Mouse (Mus musculus) midbrain, embryonic 11.5 days (tissue): ENCODE measurements around the gene Trex1. TPM values are rescaled to one million over a fixed set of nuclear protein-coding genes. Genes with fewer than 3 reads are reported as not detected.

Source experiments
- ATAC-seq: fragments of 200-750 bp; cut with Nextera tagmentation; 2 replicates; pipeline ENCODE4 v1.8.0; 2017; ENCODE audit warnings: moderate TSS enrichment, moderate library complexity; ENCODE audit not compliant: low FRiP score
- DNase-seq: peaks from one replicate; pipeline ENCODE4 v3.0.0; 2015; ENCODE audit warnings: low spot score; ENCODE audit errors: missing footprints
- H3K27ac ChIP-seq: fragments of 300-500 bp; sonication (generic); 2 replicates; pipeline ENCODE4 v1.5.1; 2014; ENCODE audit warnings: low read depth, low read length
- H3K27me3 ChIP-seq: fragments of 300-500 bp; sonication (generic); 2 replicates; pipeline ENCODE4 v1.6.1; 2014; ENCODE audit warnings: mild to moderate bottlenecking, low read length, moderate library complexity, mixed read lengths; ENCODE audit not compliant: control insufficient read depth, insufficient read depth
- H3K36me3 ChIP-seq: fragments of 300-500 bp; sonication (generic); 2 replicates; pipeline ENCODE4 v1.6.1; 2014; ENCODE audit warnings: mild to moderate bottlenecking, low read length, moderate library complexity, mixed read lengths; ENCODE audit not compliant: control insufficient read depth, insufficient read depth
- H3K4me1 ChIP-seq: fragments of 300-500 bp; sonication (generic); 2 replicates; pipeline ENCODE4 v1.6.1; 2014; ENCODE audit warnings: low read length; ENCODE audit not compliant: control insufficient read depth, insufficient read depth
- H3K4me2 ChIP-seq: fragments of 300-500 bp; sonication (generic); 2 replicates; pipeline ENCODE4 v1.6.1; 2014; ENCODE audit warnings: mild to moderate bottlenecking, moderate library complexity
- H3K4me3 ChIP-seq: fragments of 300-500 bp; sonication (generic); 2 replicates; pipeline ENCODE4 v1.5.1; 2014; ENCODE audit warnings: low read depth, low read length
- H3K9ac ChIP-seq: fragments of 300-500 bp; sonication (generic); 2 replicates; pipeline ENCODE4 v1.6.1; 2014; ENCODE audit warnings: low read length
- H3K9me3 ChIP-seq: fragments of 300-500 bp; sonication (generic); 2 replicates; pipeline ENCODE4 v1.6.1; 2016; ENCODE audit warnings: low read length; ENCODE audit not compliant: control insufficient read depth
- WGBS: fragments of 180-500 bp; shearing (Covaris S2); extraction: QIAGEN DNeasy Blood & Tissue Kit; methylation state at CpG from one replicate; pipeline ENCODE4 v1.1.7; 2014; 5-methylcytosine and 5-hydroxymethylcytosine counted together
- polyA plus RNA-seq: library from polyadenylated mRNA; unstranded; fragments of >200 nt; fragmentation: Nextera tagmentation; extraction: Ambion mirVana; gene quantifications from 2 replicates; pipeline ENCODE4 v1.2.1, GENCODE M21; 2014

Trex1 gene
- polyA plus RNA-seq, 1 experiment from 2014 or later, result 7.3 TPM

DNA sequence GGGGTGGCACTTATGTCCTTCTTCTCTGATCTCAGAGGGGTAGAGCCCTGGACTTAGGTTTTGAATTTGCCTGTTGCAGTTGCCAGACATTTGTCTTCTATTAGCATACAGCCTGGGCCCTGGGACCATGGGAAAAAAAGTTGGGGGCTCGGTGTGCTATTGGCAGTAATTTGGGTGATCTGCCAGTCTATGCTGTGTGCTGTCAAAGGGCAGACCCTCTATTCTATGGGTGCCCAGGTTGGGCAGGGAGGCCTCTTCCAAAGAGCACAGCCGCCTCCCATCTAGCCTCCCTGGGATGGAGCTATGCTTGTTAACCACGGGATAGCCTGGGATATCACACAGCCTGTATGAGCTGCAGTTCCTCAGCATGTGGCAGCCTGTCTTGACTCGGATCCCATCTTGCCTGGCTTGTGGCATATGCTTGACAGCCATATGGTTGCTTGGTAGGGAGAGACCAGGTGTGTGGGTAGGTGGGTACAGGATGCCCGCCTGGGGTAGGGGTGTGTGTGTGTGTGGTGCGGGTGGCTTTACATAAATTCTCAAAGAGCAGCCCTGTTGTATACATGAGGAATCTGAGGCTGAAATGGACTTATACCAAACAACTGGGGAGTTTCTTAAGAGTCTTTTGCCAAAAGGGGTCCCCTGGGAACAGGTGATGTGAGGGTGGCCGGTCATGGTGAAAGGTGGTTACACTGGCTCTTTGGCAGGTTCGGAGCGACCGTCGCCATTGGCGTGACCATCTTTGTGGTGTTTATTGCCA, 4.1 kb downstream of the Trex1 start:
- no peak overlapping the region for H3K4me3 ChIP-seq
- H3K4me1 ChIP-seq, result peaks cover 9% of the 10 kb centered on the region; the same call in 1 of the 2 replicates
- H3K9me3 ChIP-seq, result no peaks in the 10 kb centered on the region
- H3K27ac ChIP-seq, result no peak overlapping the region
- peaks cover 4% of the 10 kb centered on the region; the same call in 1 of the 2 replicates for H3K36me3 ChIP-seq
- DNase-seq (no peak), ATAC-seq (no peak)
- WGBS, result 90% methylated on average over 12 of the region's 12 CpGs
- no peaks in the 10 kb centered on the region for H3K27me3 ChIP-seq
- peak overlapping the region; percentile 19; the same call in 1 of the 2 replicates for H3K4me2 ChIP-seq
- no peak overlapping the region for H3K9ac ChIP-seq

DNA sequence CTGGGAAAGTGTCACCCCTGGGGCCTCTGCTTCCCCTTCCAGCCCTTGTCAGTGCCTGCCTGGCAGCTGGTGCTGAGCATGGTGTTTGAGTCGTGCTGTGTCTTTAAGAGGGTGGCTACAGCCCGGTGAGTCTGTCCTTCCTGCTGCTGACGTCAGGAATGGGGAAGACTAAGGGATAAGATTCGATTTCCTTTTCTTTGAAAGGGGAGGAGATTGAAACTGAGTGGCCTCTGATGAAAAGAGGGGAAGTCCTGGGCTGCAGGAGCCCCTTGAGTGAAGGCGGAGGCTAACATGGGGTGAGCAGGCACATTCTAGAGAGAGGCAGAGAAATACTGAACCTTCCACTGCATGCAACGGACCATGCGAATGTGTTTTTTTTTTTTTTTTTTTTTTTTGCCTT, 4.8 kb downstream of the Trex1 start:
- Histone ChIP-seq H3K4me2 (peak overlapping the region; percentile 19; the same call in 1 of the 2 replicates), H3K27ac (no peak overlapping the region), H3K9me3 (no peaks in the 10 kb centered on the region), H3K27me3 (no peaks in the 10 kb centered on the region), H3K4me1 (peaks cover 9% of the 10 kb centered on the region; the same call in 1 of the 2 replicates), H3K36me3 (peaks cover 2% of the 10 kb centered on the region; the same call in 1 of the 2 replicates), H3K4me3 (no peak overlapping the region), H3K9ac (no peak overlapping the region; the same call in 1 of the 2 replicates)
- DNase-seq, result no peak
- under 1% methylated on average over 7 of the region's 7 CpGs for WGBS
- peak; percentile 70 for ATAC-seq

DNA sequence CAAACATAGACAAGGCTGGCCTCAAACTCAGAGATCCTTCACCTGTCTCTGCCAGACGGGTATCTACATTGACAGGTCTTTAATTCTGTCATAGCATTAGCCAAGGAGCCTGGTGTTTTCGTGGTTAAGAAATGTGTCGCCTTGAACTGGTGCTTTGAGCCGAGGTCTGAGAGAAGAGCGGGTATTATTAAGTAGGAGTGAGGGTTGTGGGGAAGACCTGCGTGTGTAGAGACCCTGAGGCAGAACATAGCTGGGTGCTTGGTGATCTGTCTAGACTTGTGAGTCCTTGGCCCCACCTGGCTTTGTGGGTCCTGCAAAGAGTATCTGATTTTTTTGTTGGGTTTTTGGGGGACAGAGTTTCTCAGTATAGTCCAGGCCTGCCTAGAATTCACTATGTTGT, 5.7 kb downstream of the Trex1 start:
- WGBS, result 80% methylated on average over 6 of the region's 6 CpGs

DNA sequence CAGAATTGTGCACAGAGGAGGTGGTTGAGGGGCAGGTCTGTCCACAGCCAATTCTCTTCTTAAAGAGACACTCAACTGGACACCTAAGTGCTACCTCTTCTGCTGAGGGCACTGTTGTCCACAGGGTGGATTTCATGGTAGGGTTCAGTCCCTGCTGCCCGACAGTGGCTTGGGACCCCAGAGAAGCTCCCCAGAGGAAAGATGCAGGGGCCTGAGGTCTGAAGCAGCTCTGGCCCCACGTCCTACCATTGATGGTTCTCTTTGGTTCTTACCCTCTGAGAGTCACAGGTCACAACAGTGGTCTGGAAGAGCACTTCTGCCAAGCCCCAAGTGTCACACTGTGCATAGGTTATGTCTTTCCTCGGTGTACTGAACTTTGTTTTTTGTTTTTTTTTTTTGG, 6.2 kb downstream of the Trex1 start:
- no peaks in the 10 kb centered on the region for H3K9me3 ChIP-seq
- no peak overlapping the region for H3K9ac ChIP-seq
- DNase-seq (peak; percentile 49), ATAC-seq (no peak)
- H3K36me3 ChIP-seq, result peaks cover 2% of the 10 kb centered on the region; the same call in 1 of the 2 replicates
- H3K27me3 ChIP-seq, result no peaks in the 10 kb centered on the region
- H3K4me3 ChIP-seq, result no peak overlapping the region
- 0 out of 2 replicates have a peak, but pooled peaks cover 3% of the 10 kb centered on the region for H3K4me1 ChIP-seq
- WGBS, result 80% methylated on average over 3 of the region's 3 CpGs
- H3K27ac ChIP-seq, result no peak overlapping the region
- no peak overlapping the region for H3K4me2 ChIP-seq

More for the DNA sequence above, 5.7 kb downstream of the Trex1 start:
- no peaks in the 10 kb centered on the region for H3K27me3 ChIP-seq
- H3K9ac ChIP-seq, result no peak overlapping the region
- H3K36me3 ChIP-seq, result peaks cover 2% of the 10 kb centered on the region; the same call in 1 of the 2 replicates
- H3K27ac ChIP-seq, result no peak overlapping the region
- DNase-seq (no peak), ATAC-seq (no peak)
- H3K4me2 ChIP-seq, result no peak overlapping the region
- H3K9me3 ChIP-seq, result no peaks in the 10 kb centered on the region
- 0 out of 2 replicates have a peak, but pooled peaks cover 3% of the 10 kb centered on the region for H3K4me1 ChIP-seq
- H3K4me3 ChIP-seq, result no peak overlapping the region

DNA sequence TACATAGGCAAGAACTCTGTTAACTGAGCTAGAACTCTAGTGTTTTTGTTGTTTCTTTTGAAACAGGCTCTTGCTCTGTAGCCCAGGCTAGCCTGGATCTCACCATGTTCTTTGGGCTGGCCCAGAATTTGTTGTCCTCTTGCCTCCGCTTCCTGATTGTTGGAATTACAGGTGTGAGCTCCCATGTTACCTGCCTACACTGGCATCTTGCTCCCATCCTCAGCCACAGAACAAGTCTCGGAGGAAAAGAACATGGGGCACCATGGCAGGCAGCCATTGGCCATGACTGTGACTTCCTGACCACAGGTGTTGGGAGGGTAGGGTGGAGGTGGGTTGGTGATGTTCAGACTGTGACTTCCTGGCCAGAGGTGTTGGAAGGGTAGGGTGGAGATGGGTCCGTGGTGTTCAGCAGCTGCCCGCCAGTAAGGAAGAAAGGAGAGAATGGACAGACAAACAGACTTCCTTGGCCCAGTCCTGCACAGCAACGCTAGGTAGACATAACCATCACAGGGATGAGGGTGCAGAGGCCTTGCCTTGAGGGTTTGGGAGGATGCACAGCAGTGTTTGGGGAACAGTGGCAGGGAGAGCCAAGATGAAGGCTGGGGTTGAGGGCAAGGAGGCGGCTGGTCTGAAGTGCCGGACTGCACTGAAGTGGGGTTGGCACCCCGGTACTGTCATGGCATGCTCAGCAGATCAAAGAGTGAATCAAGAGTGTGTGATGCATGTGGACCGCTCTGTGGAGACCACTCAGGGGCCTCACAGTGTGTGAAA, 6.9 kb downstream of the Trex1 start:
- no peaks in the 10 kb centered on the region for H3K9me3 ChIP-seq
- 0 out of 2 replicates have a peak, but pooled peaks cover 3% of the 10 kb centered on the region for H3K4me1 ChIP-seq
- no peak overlapping the region for H3K9ac ChIP-seq
- H3K27ac ChIP-seq, result no peak overlapping the region
- DNase-seq (no peak), ATAC-seq (no peak)
- no peaks in the 10 kb centered on the region for H3K27me3 ChIP-seq
- peaks cover 2% of the 10 kb centered on the region; the same call in 1 of the 2 replicates for H3K36me3 ChIP-seq
- 90% methylated on average over 9 of the region's 9 CpGs for WGBS
- no peak overlapping the region for H3K4me2 ChIP-seq
- H3K4me3 ChIP-seq, result no peak overlapping the region

DNA sequence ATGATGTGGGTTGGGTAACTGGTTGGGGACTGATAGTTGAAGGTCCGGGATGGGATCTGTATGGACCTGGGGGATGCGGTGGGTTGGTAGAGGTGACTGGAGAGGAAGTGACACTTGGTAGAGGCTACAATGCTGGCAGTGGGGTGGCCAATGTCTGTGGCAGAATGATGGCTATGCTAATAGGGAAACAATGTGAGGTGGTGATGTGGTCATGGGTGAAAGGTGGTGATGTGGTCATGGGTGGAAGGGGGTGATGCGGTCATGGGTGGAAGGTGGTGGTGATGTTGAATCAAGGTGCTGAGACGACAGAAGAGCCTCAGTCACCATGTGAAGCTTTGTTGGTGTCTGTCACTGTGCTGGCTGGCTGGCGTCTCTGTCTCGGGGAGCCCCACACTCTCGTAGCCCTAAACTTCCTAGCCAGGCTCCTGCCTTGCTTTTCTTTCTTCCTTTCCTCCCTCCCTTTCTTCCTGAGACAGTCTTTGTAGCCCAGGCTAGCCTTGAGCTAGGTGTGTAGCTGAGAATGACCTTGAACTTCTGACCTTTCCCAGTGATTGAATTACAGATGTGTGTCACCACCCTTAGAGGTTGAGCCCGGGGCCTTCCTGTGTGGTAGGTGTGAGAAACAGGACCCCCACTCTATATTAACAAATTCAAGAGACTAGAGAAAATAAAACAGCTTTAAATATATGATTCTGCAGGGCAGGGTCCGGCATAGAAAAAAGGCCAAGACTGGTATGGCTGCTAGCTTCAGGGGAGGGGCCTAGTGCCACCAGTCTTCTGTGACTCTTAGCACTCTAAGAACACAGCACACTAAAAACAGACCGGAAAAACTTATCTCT, 7.7 kb downstream of the Trex1 start:
- ATAC-seq, result no peak
- H3K4me2 ChIP-seq, result no peak overlapping the region
- DNase-seq, result no peak
- no peaks in the 10 kb centered on the region for H3K27me3 ChIP-seq
- no peak overlapping the region for H3K9ac ChIP-seq
- no peaks in the 10 kb centered on the region for H3K36me3 ChIP-seq
- H3K4me1 ChIP-seq, result 0 out of 2 replicates have a peak, but pooled peaks cover 3% of the 10 kb centered on the region
- no peak overlapping the region for H3K27ac ChIP-seq
- WGBS, result 88% methylated on average over 10 of the region's 10 CpGs
- no peak overlapping the region for H3K4me3 ChIP-seq
- no peaks in the 10 kb centered on the region for H3K9me3 ChIP-seq

DNA sequence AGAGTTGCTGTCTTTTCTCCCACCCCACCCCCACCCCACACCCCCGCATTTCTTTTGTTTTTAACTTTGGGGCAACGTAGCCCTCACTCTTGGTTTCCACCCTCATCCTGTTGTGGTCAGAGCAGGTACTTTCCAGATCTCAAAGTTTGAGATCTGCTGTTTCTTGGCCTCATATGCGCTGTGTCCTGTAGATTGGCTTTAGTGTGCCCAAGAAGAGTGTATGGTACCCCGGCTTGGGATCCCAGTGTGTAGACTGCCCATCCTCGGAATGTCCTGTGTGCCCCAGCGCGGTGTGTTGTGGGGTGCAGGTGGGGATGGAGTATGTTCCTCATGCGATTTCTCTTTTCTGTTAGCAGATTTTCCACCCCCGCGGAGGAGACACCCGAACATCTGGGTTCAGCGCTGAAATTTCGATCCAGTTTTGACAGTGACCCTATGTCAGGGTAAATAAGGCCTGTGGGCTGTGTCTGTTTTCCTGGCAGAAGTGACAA, 8.5 kb downstream of the Trex1 start:
- no peak overlapping the region for H3K4me3 ChIP-seq
- 93% methylated on average over 13 of the region's 13 CpGs for WGBS
- H3K9me3 ChIP-seq, result no peaks in the 10 kb centered on the region
- no peak for DNase-seq
- H3K36me3 ChIP-seq, result no peaks in the 10 kb centered on the region
- no peaks in the 10 kb centered on the region for H3K27me3 ChIP-seq
- no peak overlapping the region for H3K4me2 ChIP-seq
- no peak overlapping the region for H3K9ac ChIP-seq
- H3K27ac ChIP-seq, result no peak overlapping the region
- ATAC-seq, result no peak
- H3K4me1 ChIP-seq, result 0 out of 2 replicates have a peak, but pooled peaks cover 3% of the 10 kb centered on the region

DNA sequence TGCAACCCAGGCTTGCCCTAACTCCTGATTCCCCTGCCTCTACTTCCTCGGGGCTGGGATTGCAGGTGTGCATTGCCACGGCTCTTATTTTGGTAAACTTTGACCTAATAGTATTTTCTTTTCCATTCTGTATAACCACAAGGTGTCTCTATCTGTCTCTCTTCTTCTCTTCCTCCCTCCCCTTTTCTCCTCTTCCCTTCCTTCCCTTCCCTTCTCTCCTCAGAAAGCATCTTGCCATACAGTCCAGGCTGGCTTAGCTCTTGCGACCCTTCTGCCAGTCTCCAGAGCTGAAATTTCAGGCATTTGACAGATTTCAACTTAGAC, 8.9 kb downstream of the Trex1 start:
- no peaks in the 10 kb centered on the region for H3K9me3 ChIP-seq
- ATAC-seq (no peak), DNase-seq (no peak)
- WGBS, result 81% methylated on average over 3 of the region's 3 CpGs
- H3K4me2 ChIP-seq, result no peak overlapping the region
- H3K27me3 ChIP-seq, result no peaks in the 10 kb centered on the region
- H3K4me3 ChIP-seq, result no peak overlapping the region
- H3K4me1 ChIP-seq, result 0 out of 2 replicates have a peak, but pooled peaks cover 3% of the 10 kb centered on the region
- H3K27ac ChIP-seq, result no peak overlapping the region
- H3K36me3 ChIP-seq, result no peaks in the 10 kb centered on the region
- H3K9ac ChIP-seq, result no peak overlapping the region
